10 mouse cellular contexts compared by ENCODE assay signal in genomic region chr19:4213524-4213974, GRCm38 (mm10). TPM values are rescaled to one million over a fixed set of nuclear protein-coding genes. Genes with fewer than 3 reads are reported as not detected.
DNase-seq lines count a peak whose midpoint lies in the region; ATAC-seq and TF ChIP-seq lines count a peak whose summit lies in the region.
"Had no signal": no experiment of that assay in that cellular context is flagged by ENCODE, and none has a peak within 500 bp of the region (broad histone marks: within the 10 kb centered on the region; RNA-seq: fewer than 3 reads in every experiment).

No protein-coding gene starts in this region.

- no peaks in the 10 kb centered on the region for H3K36me3 ChIP-seq in heart, embryonic 14.5 days (ENCODE audit: control insufficient read depth, insufficient read depth, low read length)
- H3K36me3 ChIP-seq in heart, adult 2 months (ENCODE audit: control insufficient read depth, insufficient read depth, low read length): no peaks in the 10 kb centered on the region
- H3K36me3 ChIP-seq in liver, embryonic 15.5 days (replicated peaks): no peaks in the 10 kb centered on the region

- WGBS in heart, embryonic 14.5 days: 4% methylated on average over 9 of the region's 9 CpGs
- WGBS in heart, adult 2 months: 18% methylated on average over 9 of the region's 9 CpGs
- WGBS in liver, embryonic 15.5 days (ENCODE audit: insufficient replicate concordance): 7% methylated on average over 9 of the region's 9 CpGs

- no peak for TF ChIP-seq CTCF in heart, adult 2 months (IDR thresholded peaks at IDR 0.05)

- intact Hi-C loops in heart, adult 2 months (cut with DNase I): no loop called here

- no peak for TF ChIP-seq POLR2A in heart, adult 2 months (IDR thresholded peaks at IDR 0.05; ENCODE audit: insufficient read depth, low read depth, low read length)

- no peak overlapping the region for H3K27ac ChIP-seq in heart, embryonic 14.5 days (replicated peaks in 1 of 2; ENCODE audit: control insufficient read depth in 1 of 2, insufficient read depth in 1 of 2, low read depth in 2 of 2, low read length in 2 of 2)
- H3K27ac ChIP-seq in heart, adult 2 months: no peak overlapping the region
- H3K27ac ChIP-seq in liver, embryonic 15.5 days (replicated peaks): no peak overlapping the region

- peak overlapping the region; percentile 100 for H3K4me2 ChIP-seq in heart, embryonic 14.5 days (ENCODE audit: low read length)
- peak overlapping the region; percentile 75 for H3K4me2 ChIP-seq in liver, embryonic 15.5 days

- H3K79me2 ChIP-seq in heart, adult 2 months (replicated peaks; ENCODE audit: control insufficient read depth, insufficient read depth, low read length): no peaks in the 10 kb centered on the region

- no peak for TF ChIP-seq EP300 in heart, adult 2 months (IDR thresholded peaks at IDR 0.05; ENCODE audit: insufficient read depth, low read depth, low read length)

- DNase-seq in heart, adult 2 months: no peak
- DNase-seq in adrenal gland, postnatal 10 days: peak; percentile 68
- DNase-seq in induced T-regulatory cell, adult 2 months (ENCODE audit: low read depth): peak; percentile 58
- no peak for DNase-seq in right cerebral cortex, postnatal 25 days
- no peak for DNase-seq in cerebellum, postnatal 14 days
- no peak for DNase-seq in urinary bladder, postnatal 10 days (ENCODE audit: low spot score)

- peak overlapping the region in 1 of 2 experiments; percentile 67; a peak in 1 of 4 replicates for H3K4me3 ChIP-seq in heart, embryonic 14.5 days (ENCODE audit: control insufficient read depth in 1 of 2, insufficient read depth in 1 of 2, low read depth in 1 of 2, low read length in 2 of 2)
- H3K4me3 ChIP-seq in heart, adult 2 months: no peak overlapping the region
- H3K4me3 ChIP-seq in liver, embryonic 15.5 days (replicated peaks): peak overlapping the region; percentile 57; the same call in 1 of the 2 replicates

- H3K4me1 ChIP-seq in heart, embryonic 14.5 days (ENCODE audit: control insufficient read depth in 2 of 2, insufficient read depth in 2 of 2, low read length in 2 of 2): peaks cover 15 to 34% of the 10 kb centered on the region in 2 experiments
- peaks cover 8% of the 10 kb centered on the region for H3K4me1 ChIP-seq in heart, adult 2 months (ENCODE audit: control insufficient read depth, insufficient read depth, low read length)
- H3K4me1 ChIP-seq in liver, embryonic 15.5 days (replicated peaks): peaks cover 35% of the 10 kb centered on the region

- H3K9ac ChIP-seq in heart, embryonic 14.5 days (ENCODE audit: low read length): no peak overlapping the region; the same call in 1 of the 2 replicates
- H3K9ac ChIP-seq in heart, adult 2 months (ENCODE audit: low read depth, low read length): no peak overlapping the region
- H3K9ac ChIP-seq in liver, embryonic 15.5 days: no peak overlapping the region

- H3K9me3 ChIP-seq in heart, embryonic 14.5 days (ENCODE audit: control insufficient read depth, low read length): no peaks in the 10 kb centered on the region
- H3K9me3 ChIP-seq in liver, embryonic 15.5 days (replicated peaks): no peaks in the 10 kb centered on the region

- H3K27me3 ChIP-seq in heart, embryonic 14.5 days (ENCODE audit: control insufficient read depth, insufficient read depth, low read length): peaks cover 63% of the 10 kb centered on the region
- no peaks in the 10 kb centered on the region for H3K27me3 ChIP-seq in heart, adult 2 months (ENCODE audit: control insufficient read depth, insufficient read depth, low read length)
- H3K27me3 ChIP-seq in liver, embryonic 15.5 days: peaks cover 100% of the 10 kb centered on the region

- no peak for ATAC-seq in heart, embryonic 14.5 days (ENCODE audit: insufficient number of reproducible peaks, insufficient read depth, low FRiP score, low read depth)
- no peak for ATAC-seq in liver, embryonic 15.5 days (ENCODE audit: insufficient read depth)

RNA-seq across cellular contexts. Expression of gene Clcf1, which starts 0.5 kb away (rescaled TPM):
- polyA plus RNA-seq in heart, embryonic 14.5 days (2014; fragmentation: Nextera tagmentation; extraction: Ambion mirVana): 0.78 and 1.2 TPM in 2 replicates
- 1 to 10 TPM in 1 of 2 experiments, under 1 TPM in 1; 0.55 to 1.0 TPM for total RNA-seq in heart, adult 2 months (2021)
- polyA plus RNA-seq in heart, adult 2 months (2012; rRNA removed): 2.8 and 5.4 TPM in 2 replicates
- total RNA-seq in adrenal gland, postnatal 10 days (2021): 1 to 10 TPM; 8.3 to 9.8 TPM
- polyA plus RNA-seq in liver, embryonic 15.5 days (2015; fragmentation: Nextera tagmentation; extraction: Ambion mirVana): 0.38 and 0.56 TPM in 2 replicates

RNA-seq across cellular contexts. Expression of gene AC109138.7, which starts 0.6 kb away (rescaled TPM):
- polyA plus RNA-seq in heart, embryonic 14.5 days (2014; fragmentation: Nextera tagmentation; extraction: Ambion mirVana): not detected in 2 replicates
- not detected for total RNA-seq in heart, adult 2 months (2021)
- polyA plus RNA-seq in heart, adult 2 months (2012; rRNA removed): 15.3 TPM in 1 of 2 replicates, not detected in the other
- not detected for total RNA-seq in adrenal gland, postnatal 10 days (2021)
- polyA plus RNA-seq in liver, embryonic 15.5 days (2015; fragmentation: Nextera tagmentation; extraction: Ambion mirVana): not detected in 2 replicates
- total RNA-seq: adrenal gland, adult 18-20 months; neutrophil, adult 5-6 weeks had no signal

RNA-seq across cellular contexts. Expression of gene Rad9a, which starts 12.1 kb away (rescaled TPM):
- 17.4 and 18.5 TPM in 2 replicates for polyA plus RNA-seq in heart, embryonic 14.5 days (2014; fragmentation: Nextera tagmentation; extraction: Ambion mirVana)
- 1 to 10 TPM; 4.1 to 4.4 TPM for total RNA-seq in heart, adult 2 months (2021)
- 13.5 and 13.9 TPM in 2 replicates for polyA plus RNA-seq in heart, adult 2 months (2012; rRNA removed)
- 10 to 100 TPM in 1 of 2 experiments, 1 to 10 TPM in 1; 7.4 to 10.8 TPM for total RNA-seq in adrenal gland, postnatal 10 days (2021)
- polyA plus RNA-seq in liver, embryonic 15.5 days (2015; fragmentation: Nextera tagmentation; extraction: Ambion mirVana): 15.6 and 16.5 TPM in 2 replicates

RNA-seq across cellular contexts. Expression of gene Pold4, which starts 18.1 kb away (rescaled TPM):
- 20.9 and 26.8 TPM in 2 replicates for polyA plus RNA-seq in heart, embryonic 14.5 days (2014; fragmentation: Nextera tagmentation; extraction: Ambion mirVana)
- total RNA-seq in heart, adult 2 months (2021): 10 to 100 TPM in 1 of 2 experiments, 1 to 10 TPM in 1; 9.2 to 12.0 TPM
- 36.9 and 48.1 TPM in 2 replicates for polyA plus RNA-seq in heart, adult 2 months (2012; rRNA removed)
- 10 to 100 TPM; 34.7 to 35.6 TPM for total RNA-seq in adrenal gland, postnatal 10 days (2021)
- polyA plus RNA-seq in liver, embryonic 15.5 days (2015; fragmentation: Nextera tagmentation; extraction: Ambion mirVana): 13.1 and 15.0 TPM in 2 replicates

RNA-seq across cellular contexts. Expression of gene Ppp1ca, which starts 21.7 kb away (rescaled TPM):
- 708 and 757 TPM in 2 replicates for polyA plus RNA-seq in heart, embryonic 14.5 days (2014; fragmentation: Nextera tagmentation; extraction: Ambion mirVana)
- 100 to 1,000 TPM; 272 to 313 TPM for total RNA-seq in heart, adult 2 months (2021)
- polyA plus RNA-seq in heart, adult 2 months (2012; rRNA removed): 406 and 497 TPM in 2 replicates
- total RNA-seq in adrenal gland, postnatal 10 days (2021): 100 to 1,000 TPM; 411 to 414 TPM
- polyA plus RNA-seq in liver, embryonic 15.5 days (2015; fragmentation: Nextera tagmentation; extraction: Ambion mirVana): 414 and 425 TPM in 2 replicates

Comparison
In these comparisons a context has a peak if more than half of its experiments do, and no peak if none do; other contexts are left out.
1. DNase-seq: peak in adrenal gland, postnatal 10 days (single experiment) and induced T-regulatory cell, adult 2 months (single experiment); none in heart, adult 2 months (0 of 2), right cerebral cortex, postnatal 25 days (single experiment), cerebellum, postnatal 14 days (0 of 2) and urinary bladder, postnatal 10 days (single experiment).